Mouse (Mus musculus): ENCODE results near the gene Ninj2. TPM values are rescaled to one million over a fixed set of nuclear protein-coding genes. Genes with fewer than 3 reads are reported as not detected.
A peak's percentile ranks its signal among the peaks of the same experiment; 100 is the strongest.

Ninj2 gene
- polyA plus RNA-seq, 1 experiment from 2014 or later = 1.6 TPM

- Histone ChIP-seq H3K9ac (no peak overlapping the region), H3K4me1 (peaks cover 20% of the 10 kb centered on the region), H3K4me2 (no peak overlapping the region), H3K36me3 (no peaks in the 10 kb centered on the region), H3K27me3 (no peaks in the 10 kb centered on the region), H3K27ac (no peak overlapping the region), H3K9me3 (no peaks in the 10 kb centered on the region), H3K4me3 (no peak overlapping the region)
- 90% methylated on average over 12 of the region's 12 CpGs for WGBS
- no peak for ATAC-seq (ENCODE audit: insufficient number of reproducible peaks, low FRiP score, low TSS enrichment, low read depth)
Observed at GRCm38 (mm10) chr6:120185012-120185730, 92.0 kb downstream of the Ninj2 start.

- Histone ChIP-seq H3K27me3 (no peaks in the 10 kb centered on the region), H3K9me3 (no peaks in the 10 kb centered on the region), H3K4me3 (no peak overlapping the region), H3K36me3 (no peaks in the 10 kb centered on the region), H3K9ac (no peak overlapping the region), H3K4me2 (no peak overlapping the region), H3K27ac (no peak overlapping the region), H3K4me1 (peaks cover 16% of the 10 kb centered on the region)
- WGBS = 61% methylated on average over 7 of the region's 7 CpGs
- ATAC-seq (ENCODE audit: insufficient number of reproducible peaks, low FRiP score, low TSS enrichment, low read depth) = no peak
Observed at GRCm38 (mm10) chr6:120185756-120186155, 92.6 kb downstream of the Ninj2 start.

- Histone ChIP-seq H3K4me3 (no peak overlapping the region), H3K36me3 (no peaks in the 10 kb centered on the region), H3K27ac (no peak overlapping the region), H3K27me3 (no peaks in the 10 kb centered on the region), H3K4me2 (no peak overlapping the region), H3K9ac (no peak overlapping the region), H3K4me1 (peaks cover 16% of the 10 kb centered on the region), H3K9me3 (no peaks in the 10 kb centered on the region)
- 41% methylated on average over 3 of the region's 3 CpGs for WGBS
- ATAC-seq (ENCODE audit: insufficient number of reproducible peaks, low FRiP score, low TSS enrichment, low read depth) = no peak
Observed at GRCm38 (mm10) chr6:120186594-120186993, 93.4 kb downstream of the Ninj2 start.

- Histone ChIP-seq H3K9me3 (no peaks in the 10 kb centered on the region), H3K27ac (no peak overlapping the region; the same call in 1 of the 2 replicates), H3K36me3 (no peaks in the 10 kb centered on the region), H3K27me3 (no peaks in the 10 kb centered on the region), H3K9ac (no peak overlapping the region), H3K4me3 (peak overlapping the region; percentile 21), H3K4me1 (peaks cover 22% of the 10 kb centered on the region), H3K4me2 (peak overlapping the region; percentile 37)
- no peak for ATAC-seq (ENCODE audit: insufficient number of reproducible peaks, low FRiP score, low TSS enrichment, low read depth)
- 15% methylated on average over 18 of the region's 18 CpGs for WGBS
Observed at GRCm38 (mm10) chr6:120187587-120188176, 94.5 kb downstream of the Ninj2 start.

GRCm38 (mm10) chr6:120188376-120189235 lies 95.5 kb downstream of the Ninj2 start:
- 21% methylated on average over 23 of the region's 24 CpGs for WGBS
- Histone ChIP-seq H3K36me3 (no peaks in the 10 kb centered on the region), H3K4me3 (peak overlapping the region; percentile 21), H3K27me3 (no peaks in the 10 kb centered on the region), H3K4me1 (peaks cover 22% of the 10 kb centered on the region), H3K27ac (peak overlapping the region; percentile 54; the same call in 1 of the 2 replicates), H3K4me2 (peak overlapping the region; percentile 37), H3K9me3 (no peaks in the 10 kb centered on the region), H3K9ac (no peak overlapping the region)
- ATAC-seq (ENCODE audit: insufficient number of reproducible peaks, low FRiP score, low TSS enrichment, low read depth) = peak; percentile 60

GRCm38 (mm10) chr6:120189287-120189686 lies 96.1 kb downstream of the Ninj2 start:
- Histone ChIP-seq H3K4me1 (peaks cover 22% of the 10 kb centered on the region), H3K4me2 (no peak overlapping the region), H3K9me3 (no peaks in the 10 kb centered on the region), H3K4me3 (no peak overlapping the region), H3K27ac (no peak overlapping the region), H3K36me3 (no peaks in the 10 kb centered on the region), H3K9ac (no peak overlapping the region), H3K27me3 (no peaks in the 10 kb centered on the region)
- WGBS = 83% methylated on average over 5 of the region's 5 CpGs
- no peak for ATAC-seq (ENCODE audit: insufficient number of reproducible peaks, low FRiP score, low TSS enrichment, low read depth)

- H3K4me1 ChIP-seq = peaks cover 22% of the 10 kb centered on the region
- no peaks in the 10 kb centered on the region for H3K9me3 ChIP-seq
- H3K27me3 ChIP-seq = no peaks in the 10 kb centered on the region
- no peak overlapping the region for H3K9ac ChIP-seq
- no peak overlapping the region for H3K27ac ChIP-seq
- H3K4me3 ChIP-seq = no peak overlapping the region
- ATAC-seq (ENCODE audit: insufficient number of reproducible peaks, low FRiP score, low TSS enrichment, low read depth) = no peak
- 77% methylated on average over 4 of the region's 4 CpGs for WGBS
- H3K36me3 ChIP-seq = no peaks in the 10 kb centered on the region
- H3K4me2 ChIP-seq = no peak overlapping the region
Observed at GRCm38 (mm10) chr6:120190365-120190764, 97.2 kb downstream of the Ninj2 start.

GRCm38 (mm10) chr6:120190912-120191311 lies 97.8 kb downstream of the Ninj2 start:
- Histone ChIP-seq H3K27ac (no peak overlapping the region), H3K27me3 (0 out of 2 replicates have a peak, but pooled peaks cover 3% of the 10 kb centered on the region), H3K4me1 (peaks cover 22% of the 10 kb centered on the region), H3K9ac (no peak overlapping the region), H3K9me3 (no peaks in the 10 kb centered on the region), H3K4me2 (no peak overlapping the region), H3K4me3 (no peak overlapping the region), H3K36me3 (no peaks in the 10 kb centered on the region)
- no peak for ATAC-seq (ENCODE audit: insufficient number of reproducible peaks, low FRiP score, low TSS enrichment, low read depth)
- 55% methylated on average over 4 of the region's 4 CpGs for WGBS

- Histone ChIP-seq H3K9ac (no peak overlapping the region), H3K4me2 (no peak overlapping the region)
Observed at GRCm38 (mm10) chr6:120191396-120192170, 98.4 kb downstream of the Ninj2 start.

GRCm38 (mm10) chr6:120192211-120192870 lies 99.2 kb downstream of the Ninj2 start:
- Histone ChIP-seq H3K36me3 (no peaks in the 10 kb centered on the region), H3K9me3 (no peaks in the 10 kb centered on the region), H3K4me2 (no peak overlapping the region), H3K27ac (no peak overlapping the region), H3K4me3 (no peak overlapping the region), H3K27me3 (0 out of 2 replicates have a peak, but pooled peaks cover 3% of the 10 kb centered on the region), H3K4me1 (peaks cover 21% of the 10 kb centered on the region), H3K9ac (no peak overlapping the region)
- 32% methylated on average over 15 of the region's 15 CpGs for WGBS
- ATAC-seq (ENCODE audit: insufficient number of reproducible peaks, low FRiP score, low TSS enrichment, low read depth) = no peak

More at GRCm38 (mm10) chr6:120191396-120192170, 98.4 kb downstream of the Ninj2 start:
- H3K4me1 ChIP-seq = peaks cover 22% of the 10 kb centered on the region
- 54% methylated on average over 7 of the region's 7 CpGs for WGBS
- H3K36me3 ChIP-seq = no peaks in the 10 kb centered on the region
- no peak overlapping the region for H3K4me3 ChIP-seq
- ATAC-seq (ENCODE audit: insufficient number of reproducible peaks, low FRiP score, low TSS enrichment, low read depth) = no peak
- 0 out of 2 replicates have a peak, but pooled peaks cover 3% of the 10 kb centered on the region for H3K27me3 ChIP-seq
- H3K9me3 ChIP-seq = no peaks in the 10 kb centered on the region
- H3K27ac ChIP-seq = no peak overlapping the region

- H3K9ac ChIP-seq = no peak overlapping the region
- no peak overlapping the region for H3K27ac ChIP-seq
- WGBS = 23% methylated on average over 5 of the region's 5 CpGs
- peaks cover 16% of the 10 kb centered on the region for H3K4me1 ChIP-seq
- no peak overlapping the region for H3K4me3 ChIP-seq
- ATAC-seq (ENCODE audit: insufficient number of reproducible peaks, low FRiP score, low TSS enrichment, low read depth) = no peak
- H3K27me3 ChIP-seq = 0 out of 2 replicates have a peak, but pooled peaks cover 3% of the 10 kb centered on the region
- no peaks in the 10 kb centered on the region for H3K36me3 ChIP-seq
- H3K9me3 ChIP-seq = no peaks in the 10 kb centered on the region
- H3K4me2 ChIP-seq = no peak overlapping the region
Observed at GRCm38 (mm10) chr6:120193174-120193573, 100.0 kb downstream of the Ninj2 start.
